Comparison of ENCODE assay signal across 9 mouse cellular contexts in genomic region chr8:92113901-92114300, GRCm38 (mm10).
DNase-seq lines count a peak whose midpoint lies in the region; ATAC-seq lines count a peak whose summit lies in the region.
"Had no signal": no experiment of that assay in that cellular context is flagged by ENCODE, and none has a peak within 500 bp of the region (broad histone marks: within the 10 kb centered on the region; RNA-seq: fewer than 3 reads in every experiment).

No protein-coding gene starts in this region.

- peak overlapping the region; percentile 30 for H3K4me2 ChIP-seq in forebrain, embryonic 12.5 days
- H3K4me2 ChIP-seq in midbrain, embryonic 13.5 days (replicated peaks), result peak overlapping the region; percentile 17; the same call in 1 of the 2 replicates

- H3K9ac ChIP-seq in forebrain, embryonic 12.5 days, result no peak overlapping the region
- no peak overlapping the region for H3K9ac ChIP-seq in midbrain, embryonic 13.5 days (replicated peaks)

- 1% methylated on average over 9 of the region's 9 CpGs for WGBS in forebrain, embryonic 12.5 days
- 1% methylated on average over 9 of the region's 9 CpGs for WGBS in midbrain, embryonic 13.5 days

- no peak overlapping the region for H3K27ac ChIP-seq in forebrain, embryonic 12.5 days
- H3K27ac ChIP-seq in midbrain, embryonic 13.5 days, result no peak overlapping the region

- peaks cover 23% of the 10 kb centered on the region for H3K4me1 ChIP-seq in forebrain, embryonic 12.5 days
- H3K4me1 ChIP-seq in midbrain, embryonic 13.5 days (replicated peaks), result peaks cover 21% of the 10 kb centered on the region

- H3K9me3 ChIP-seq in forebrain, embryonic 12.5 days, result no peaks in the 10 kb centered on the region
- H3K9me3 ChIP-seq in midbrain, embryonic 13.5 days, result no peaks in the 10 kb centered on the region

- peaks cover 51% of the 10 kb centered on the region for H3K27me3 ChIP-seq in forebrain, embryonic 12.5 days
- peaks cover 27% of the 10 kb centered on the region for H3K27me3 ChIP-seq in midbrain, embryonic 13.5 days

- H3K36me3 ChIP-seq in forebrain, embryonic 12.5 days (replicated peaks), result no peaks in the 10 kb centered on the region
- no peaks in the 10 kb centered on the region for H3K36me3 ChIP-seq in midbrain, embryonic 13.5 days

- peak; percentile 6 for DNase-seq in kidney, postnatal 14 days
- no peak for DNase-seq in kidney, adult 9 months
- peak; percentile 79 for DNase-seq in embryo, embryonic 11 days
- no peak for DNase-seq in cerebellum, postnatal 14 days
- no peak for DNase-seq in cerebellum, adult 11 months
- no peak for DNase-seq in adrenal gland, postnatal 36 days
- DNase-seq: cerebellum, adult 8-10 months had no signal

- no peak overlapping the region for H3K4me3 ChIP-seq in forebrain, embryonic 12.5 days (replicated peaks)
- no peak overlapping the region for H3K4me3 ChIP-seq in midbrain, embryonic 13.5 days (replicated peaks)

- ATAC-seq in forebrain, embryonic 12.5 days (ENCODE audit: low FRiP score), result no peak
- no peak for ATAC-seq in midbrain, embryonic 13.5 days

Comparison
In these comparisons a context has a peak if more than half of its experiments do, and no peak if none do; other contexts are left out.
1. DNase-seq: peak in kidney, postnatal 14 days (single experiment) and embryo, embryonic 11 days (single experiment); none in kidney, adult 9 months (single experiment), cerebellum, postnatal 14 days (0 of 2), cerebellum, adult 11 months (single experiment) and adrenal gland, postnatal 36 days (0 of 2).